Mouse (Mus musculus) hindbrain, embryonic 10.5 days (tissue): ENCODE measurements at regions not wholly inside any gene's neighbourhood (a gene's known extent, or its start where the extent isn't known, plus 50 kb on each side); places are given as distances from the start of the nearest gene placed in this dataset.

Source experiments
- DNase-seq: peaks from one replicate; pipeline ENCODE4 v3.0.0-alpha.2; 2017; ENCODE audit warnings: low spot score
- H3K27ac ChIP-seq: fragments of 300-500 bp; sonication (generic); 2 replicates; pipeline ENCODE4 v1.5.1; 2016; ENCODE audit warnings: mild to moderate bottlenecking, moderate library complexity
- H3K27me3 ChIP-seq: fragments of 300-500 bp; sonication (generic); 2 replicates; pipeline ENCODE4 v1.6.1; 2016; ENCODE audit warnings: mild to moderate bottlenecking; ENCODE audit not compliant: poor library complexity, insufficient read depth, severe bottlenecking
- H3K36me3 ChIP-seq: fragments of 300-500 bp; sonication (generic); 2 replicates; pipeline ENCODE4 v1.6.1; 2016; ENCODE audit warnings: mild to moderate bottlenecking, moderate library complexity
- H3K4me1 ChIP-seq: fragments of 300-500 bp; sonication (generic); replicated peaks from 2 replicates; pipeline ENCODE4 v1.6.1; 2016; ENCODE audit warnings: mild to moderate bottlenecking
- H3K4me3 ChIP-seq: fragments of 300-500 bp; sonication (generic); 2 replicates; pipeline ENCODE4 v1.5.1; 2016; ENCODE audit warnings: mild to moderate bottlenecking, moderate library complexity
- H3K9me3 ChIP-seq: fragments of 300-500 bp; sonication (generic); 2 replicates; pipeline ENCODE4 v1.6.1; 2016; ENCODE audit warnings: mild to moderate bottlenecking, moderate library complexity
- WGBS: fragments of 180-500 bp; shearing (Covaris S2); methylation state at CpG from one replicate; pipeline ENCODE4 v1.1.7; 2016; 5-methylcytosine and 5-hydroxymethylcytosine counted together

DNA sequence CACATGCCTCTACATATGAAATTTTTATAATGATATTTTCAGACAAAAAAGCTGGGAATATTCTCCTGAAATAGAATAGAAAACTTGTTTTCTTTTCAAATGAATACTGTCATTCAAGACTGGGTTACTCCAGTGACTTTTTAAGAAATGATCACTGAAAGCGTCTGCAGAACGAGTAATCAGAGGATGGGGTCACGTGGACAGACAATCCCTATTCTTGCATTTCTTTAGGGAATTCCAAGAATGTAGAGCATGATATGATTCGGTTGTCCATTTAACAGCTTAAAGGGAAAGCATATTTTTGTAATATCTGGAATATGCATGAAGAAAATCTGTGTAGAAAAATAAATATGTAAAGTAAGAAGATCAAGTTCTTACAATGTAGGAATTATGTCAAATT is 65.6 kb downstream of the 4933402N22Rik start:
- Histone ChIP-seq H3K36me3 (no peaks in the 10 kb centered on the region), H3K27ac (no peak overlapping the region), H3K9me3 (no peaks in the 10 kb centered on the region), H3K4me1 (no peaks in the 10 kb centered on the region), H3K27me3 (no peaks in the 10 kb centered on the region), H3K4me3 (no peak overlapping the region)
- no peak for DNase-seq
- WGBS = 61% methylated on average over 4 of the region's 4 CpGs

DNA sequence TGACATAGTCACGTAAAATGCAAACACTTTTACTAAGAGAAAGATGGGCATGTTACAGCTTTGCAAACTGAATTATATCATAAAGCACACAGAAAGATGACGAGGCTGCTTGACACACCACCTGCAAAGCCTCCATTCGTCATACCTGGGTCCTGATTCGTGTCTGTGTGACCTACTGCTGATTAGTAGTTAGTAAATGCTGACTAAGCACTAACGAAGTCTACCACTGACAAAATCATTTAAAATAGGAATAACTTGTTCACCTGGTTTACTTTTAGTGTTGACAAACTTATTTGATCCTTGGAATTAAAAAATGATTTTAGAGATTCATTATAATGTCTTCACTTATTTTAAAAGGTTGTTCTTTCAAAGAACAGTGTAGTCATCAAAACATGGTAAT is 71.3 kb downstream of the 4933402N22Rik start:
- WGBS = 92% methylated on average over 5 of the region's 5 CpGs

DNA sequence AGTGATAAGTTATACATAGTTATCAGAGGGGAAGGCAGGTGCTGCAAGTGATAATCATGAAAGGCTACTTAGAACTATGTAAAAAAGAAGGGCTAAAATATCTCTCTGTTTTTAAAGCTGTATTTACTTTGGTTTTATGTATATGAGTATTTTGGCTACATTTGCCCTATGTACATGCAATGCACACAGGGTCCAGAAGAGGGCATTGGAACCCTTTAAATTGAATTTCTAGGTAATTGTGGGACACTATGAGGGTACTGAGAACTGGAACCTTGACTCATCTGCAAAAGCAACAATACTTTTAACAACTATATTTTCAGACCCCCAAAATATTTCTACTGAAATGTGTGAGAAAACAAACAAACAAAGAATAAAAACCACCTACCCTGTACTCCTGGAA is 82.9 kb downstream of the 4933402N22Rik start:
- no peak for DNase-seq
- H3K4me3 ChIP-seq = no peak overlapping the region
- H3K36me3 ChIP-seq = no peaks in the 10 kb centered on the region
- H3K9me3 ChIP-seq = no peaks in the 10 kb centered on the region
- H3K27me3 ChIP-seq = no peaks in the 10 kb centered on the region
- H3K4me1 ChIP-seq = no peaks in the 10 kb centered on the region
- H3K27ac ChIP-seq = no peak overlapping the region

More for the DNA sequence above, 71.3 kb downstream of the 4933402N22Rik start:
- Histone ChIP-seq H3K4me3 (no peak overlapping the region), H3K9me3 (no peaks in the 10 kb centered on the region), H3K4me1 (no peaks in the 10 kb centered on the region), H3K27me3 (no peaks in the 10 kb centered on the region), H3K27ac (no peak overlapping the region), H3K36me3 (no peaks in the 10 kb centered on the region)
- no peak for DNase-seq

DNA sequence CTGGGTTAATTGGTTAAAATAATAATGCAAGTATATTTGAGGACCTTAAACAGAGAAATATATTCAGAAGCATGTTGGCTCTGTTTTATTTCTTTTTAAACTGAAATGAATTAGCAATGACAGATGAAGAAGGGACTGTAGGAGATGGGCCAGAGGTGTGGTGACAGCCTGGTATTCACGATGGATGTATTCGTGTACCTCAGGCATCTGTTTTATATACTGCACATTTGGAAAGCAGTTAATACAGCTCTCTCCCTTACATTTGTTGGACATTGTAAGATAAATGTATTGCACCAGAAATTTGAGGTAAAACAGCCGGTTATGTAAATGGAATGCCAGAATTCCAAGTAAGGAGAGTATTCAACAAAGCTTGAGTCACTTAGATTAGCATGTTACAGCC is 88.6 kb downstream of the 4933402N22Rik start:
- Histone ChIP-seq H3K27me3 (no peaks in the 10 kb centered on the region), H3K9me3 (no peaks in the 10 kb centered on the region), H3K36me3 (no peaks in the 10 kb centered on the region), H3K4me3 (no peak overlapping the region), H3K4me1 (no peaks in the 10 kb centered on the region), H3K27ac (no peak overlapping the region)
- no peak for DNase-seq
- WGBS = 85% methylated on average over 3 of the region's 3 CpGs

DNA sequence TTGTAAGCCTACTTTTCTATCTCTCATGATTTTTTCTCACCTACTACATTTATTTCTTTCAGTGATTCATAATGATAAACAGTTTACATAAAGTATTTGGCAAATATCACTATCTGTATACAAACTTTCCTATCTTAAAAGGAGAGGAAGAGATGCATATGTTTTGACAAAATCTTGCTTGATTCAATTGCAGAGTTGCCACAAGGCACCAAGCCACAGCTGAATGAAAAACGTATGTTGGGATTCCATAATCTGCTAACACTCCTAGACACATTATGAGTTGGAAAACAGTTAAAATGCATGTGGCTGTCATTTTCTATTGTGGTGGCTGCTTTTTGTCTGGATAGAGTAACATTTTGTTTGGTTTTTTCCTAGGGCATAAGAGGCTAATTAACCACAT is 98.5 kb downstream of the 4933402N22Rik start:
- Histone ChIP-seq H3K9me3 (no peaks in the 10 kb centered on the region), H3K4me3 (no peak overlapping the region), H3K36me3 (no peaks in the 10 kb centered on the region), H3K27ac (no peak overlapping the region), H3K4me1 (no peaks in the 10 kb centered on the region), H3K27me3 (no peaks in the 10 kb centered on the region)
- 85% methylated on average over 1 of the region's 1 CpGs for WGBS
- DNase-seq = no peak

DNA sequence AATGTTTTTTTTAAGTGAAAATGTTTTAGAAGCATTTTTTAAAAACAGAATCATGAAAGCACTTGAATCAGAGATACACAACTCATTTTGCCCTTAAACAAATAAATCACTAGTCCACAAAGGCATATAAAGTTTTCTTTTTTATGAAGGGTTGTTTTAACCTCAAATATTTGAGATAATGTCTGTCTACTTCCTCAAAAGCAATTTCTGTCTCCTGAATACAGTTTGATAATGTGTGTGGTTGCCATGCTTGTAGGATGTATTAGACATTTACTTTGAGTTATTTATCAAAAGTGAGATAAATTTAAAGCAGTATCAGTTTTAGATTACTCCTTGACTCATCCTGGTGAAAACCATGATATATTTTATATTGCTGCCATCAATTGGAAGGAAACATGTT is 102.6 kb downstream of the 4933402N22Rik start:
- Histone ChIP-seq H3K27me3 (no peaks in the 10 kb centered on the region), H3K36me3 (no peaks in the 10 kb centered on the region), H3K27ac (no peak overlapping the region), H3K4me1 (no peaks in the 10 kb centered on the region), H3K9me3 (no peaks in the 10 kb centered on the region), H3K4me3 (no peak overlapping the region)
- no peak for DNase-seq

DNA sequence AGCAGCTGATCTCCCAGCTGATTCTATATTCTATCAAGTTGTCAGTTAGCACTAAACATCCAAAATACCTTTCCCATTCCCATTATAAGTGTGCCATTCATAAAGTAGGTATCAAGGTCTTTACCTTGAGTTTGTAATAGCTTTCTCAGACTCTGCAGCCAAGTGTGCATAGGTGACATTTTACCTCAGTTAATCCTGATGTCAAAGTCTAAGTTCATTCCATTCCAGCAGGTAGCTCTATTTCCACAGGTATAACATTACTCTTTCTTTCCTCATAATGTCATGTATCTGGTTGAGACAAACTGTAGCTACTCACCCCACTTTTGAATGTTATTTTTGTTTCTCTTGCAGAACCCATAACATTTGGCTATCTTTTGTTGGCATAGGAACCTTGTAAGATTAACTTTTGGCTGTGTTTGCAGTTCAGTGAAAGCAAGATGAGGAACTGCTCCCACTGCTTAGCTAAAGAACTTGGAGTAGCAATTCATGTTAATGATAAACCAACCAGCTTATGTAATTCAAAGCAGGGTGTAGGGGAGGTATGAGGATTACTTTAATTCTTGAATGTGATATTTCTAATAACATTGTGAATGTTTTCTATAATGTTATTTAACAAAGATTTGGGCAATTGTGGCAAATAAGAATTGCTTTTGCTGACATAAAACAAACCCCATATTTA is 107.0 kb downstream of the 4933402N22Rik start:
- H3K4me3 ChIP-seq = no peak overlapping the region
- H3K9me3 ChIP-seq = no peaks in the 10 kb centered on the region
- H3K27me3 ChIP-seq = no peaks in the 10 kb centered on the region
- DNase-seq = no peak
- H3K27ac ChIP-seq = no peak overlapping the region
- H3K36me3 ChIP-seq = no peaks in the 10 kb centered on the region
- no peaks in the 10 kb centered on the region for H3K4me1 ChIP-seq

DNA sequence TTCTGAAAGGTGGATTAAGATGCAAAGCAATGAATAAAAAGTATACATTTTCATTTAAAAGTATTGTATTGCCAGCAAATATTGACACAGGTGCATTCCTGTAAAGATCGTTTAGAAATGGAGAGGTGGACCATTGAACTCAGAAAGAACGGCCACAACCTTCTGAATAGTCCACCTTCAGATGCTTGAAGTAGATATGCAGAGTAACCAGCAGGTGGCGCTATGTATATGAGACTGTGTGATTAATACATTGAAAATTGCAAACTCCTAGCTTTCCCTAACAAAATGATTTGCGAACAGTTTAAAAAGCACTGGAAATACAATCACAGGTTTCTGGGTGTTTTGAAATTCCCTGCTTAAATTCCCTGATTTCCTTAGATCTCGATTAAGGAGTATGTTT is 112.2 kb downstream of the 4933402N22Rik start:
- H3K9me3 ChIP-seq = no peaks in the 10 kb centered on the region
- WGBS = 23% methylated on average over 5 of the region's 5 CpGs
- no peaks in the 10 kb centered on the region for H3K4me1 ChIP-seq
- H3K36me3 ChIP-seq = no peaks in the 10 kb centered on the region
- DNase-seq = peak; percentile 26
- H3K4me3 ChIP-seq = no peak overlapping the region
- H3K27me3 ChIP-seq = no peaks in the 10 kb centered on the region
- H3K27ac ChIP-seq = no peak overlapping the region

DNA sequence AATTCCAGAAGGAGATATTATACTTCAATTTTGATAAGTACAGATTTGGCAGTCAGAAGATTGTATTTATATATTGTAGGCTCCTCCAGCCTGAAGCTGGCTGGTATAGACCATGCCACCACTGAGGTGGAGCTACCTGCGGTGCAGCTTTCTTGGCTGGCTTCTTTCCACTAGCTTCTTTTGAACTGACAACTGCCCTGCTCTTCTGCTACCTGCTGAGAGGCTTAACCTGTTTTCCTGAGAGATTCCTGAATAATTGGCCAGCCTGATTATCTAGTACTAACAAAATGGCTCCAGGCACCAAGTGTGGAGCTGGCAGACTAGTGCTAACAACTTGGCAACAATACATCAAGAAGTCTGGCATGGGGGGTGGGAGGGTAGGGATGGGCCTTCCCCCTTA is 132.0 kb downstream of the 4933402N22Rik start:
- WGBS = 95% methylated on average over 1 of the region's 1 CpGs
- H3K9me3 ChIP-seq = peaks cover 3% of the 10 kb centered on the region; the same call in 1 of the 2 replicates
- no peaks in the 10 kb centered on the region for H3K36me3 ChIP-seq
- no peak overlapping the region for H3K27ac ChIP-seq
- DNase-seq = no peak
- no peaks in the 10 kb centered on the region for H3K4me1 ChIP-seq
- H3K27me3 ChIP-seq = no peaks in the 10 kb centered on the region
- H3K4me3 ChIP-seq = no peak overlapping the region

DNA sequence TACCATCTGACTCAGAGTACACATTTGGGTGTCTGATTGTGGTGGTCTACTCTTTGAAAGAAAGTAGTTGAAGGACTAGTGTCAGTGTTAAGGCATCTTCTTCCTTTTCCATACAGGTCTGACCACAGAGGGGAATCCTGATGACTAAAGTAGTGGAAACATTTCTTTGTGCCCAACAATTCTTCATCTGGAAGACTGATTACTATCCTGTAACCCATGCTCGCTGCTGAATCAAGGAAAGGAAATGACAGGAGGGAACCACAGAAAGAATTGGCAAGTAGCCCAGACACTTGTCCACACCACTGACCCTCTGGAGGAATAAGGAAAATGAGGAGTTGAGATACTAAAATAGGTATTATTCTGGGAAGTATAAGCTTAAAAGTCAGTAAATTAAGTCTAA is 162.3 kb downstream of the 4933402N22Rik start:
- Histone ChIP-seq H3K4me1 (no peaks in the 10 kb centered on the region), H3K27me3 (no peaks in the 10 kb centered on the region), H3K9me3 (no peaks in the 10 kb centered on the region), H3K4me3 (no peak overlapping the region), H3K27ac (no peak overlapping the region), H3K36me3 (no peaks in the 10 kb centered on the region)
- WGBS = 78% methylated on average over 1 of the region's 1 CpGs
- DNase-seq = no peak

DNA sequence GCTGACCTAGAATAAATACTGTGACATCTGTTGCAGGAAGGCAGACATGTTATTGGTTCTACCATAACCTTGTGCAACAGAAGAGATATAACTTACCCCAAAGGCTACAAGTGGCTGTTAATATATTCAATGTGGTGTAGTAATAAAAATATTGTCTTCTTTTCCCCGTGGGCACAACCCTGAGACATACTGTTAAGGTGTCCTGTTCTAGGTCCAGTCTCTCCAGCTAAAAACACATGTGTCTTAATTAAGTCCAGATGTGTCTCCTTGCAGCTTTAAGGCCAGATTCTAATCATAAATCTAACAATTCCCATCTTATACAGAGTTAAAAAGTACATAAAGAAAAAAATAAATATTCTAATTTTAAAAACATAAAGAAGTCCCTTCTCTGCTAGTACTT is 175.8 kb downstream of the 4933402N22Rik start:
- WGBS = 57% methylated on average over 1 of the region's 1 CpGs
- no peak for DNase-seq
- Histone ChIP-seq H3K4me1 (no peaks in the 10 kb centered on the region), H3K36me3 (no peaks in the 10 kb centered on the region), H3K9me3 (no peaks in the 10 kb centered on the region), H3K27me3 (no peaks in the 10 kb centered on the region), H3K4me3 (no peak overlapping the region), H3K27ac (no peak overlapping the region)

DNA sequence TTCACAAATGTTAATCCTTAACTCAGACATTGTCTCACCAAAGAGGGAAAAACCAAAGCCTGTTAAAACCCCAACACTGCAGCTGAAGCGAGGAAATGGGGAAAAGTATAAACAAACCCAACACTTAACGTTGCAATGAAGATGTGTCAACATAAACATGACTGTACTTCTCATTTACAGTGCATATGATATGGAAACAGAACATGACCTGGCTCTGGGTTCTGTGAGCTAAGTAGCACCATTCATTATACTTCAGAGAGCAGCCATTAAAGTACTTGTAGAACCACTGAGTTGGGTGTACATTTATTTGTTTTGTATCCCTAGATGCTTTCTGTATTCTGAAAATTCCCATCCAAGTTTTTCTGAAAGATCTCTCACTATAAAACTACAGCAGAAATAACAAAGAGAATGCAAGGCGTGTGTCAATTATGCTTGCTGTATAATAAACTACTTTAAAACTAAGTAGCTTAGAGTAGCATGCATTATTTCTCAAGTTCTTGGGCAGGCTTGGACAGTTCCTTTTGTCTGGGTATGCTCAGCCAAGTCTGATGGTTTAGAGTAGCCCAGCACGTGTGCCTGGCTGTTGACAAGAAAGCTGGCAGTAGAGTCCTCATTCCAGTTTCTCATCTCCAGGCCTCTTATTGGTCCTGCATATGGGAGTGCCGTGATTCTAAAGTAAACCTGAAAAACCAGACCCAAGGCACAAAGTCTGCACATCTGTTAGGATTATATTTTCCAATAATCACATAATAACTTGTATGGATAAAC is 198.9 kb downstream of the 4933402N22Rik start:
- Histone ChIP-seq H3K27ac (no peak overlapping the region), H3K27me3 (no peaks in the 10 kb centered on the region), H3K4me1 (no peaks in the 10 kb centered on the region), H3K9me3 (no peaks in the 10 kb centered on the region), H3K4me3 (no peak overlapping the region), H3K36me3 (no peaks in the 10 kb centered on the region)
- WGBS = 78% methylated on average over 5 of the region's 5 CpGs
- DNase-seq = no peak

DNA sequence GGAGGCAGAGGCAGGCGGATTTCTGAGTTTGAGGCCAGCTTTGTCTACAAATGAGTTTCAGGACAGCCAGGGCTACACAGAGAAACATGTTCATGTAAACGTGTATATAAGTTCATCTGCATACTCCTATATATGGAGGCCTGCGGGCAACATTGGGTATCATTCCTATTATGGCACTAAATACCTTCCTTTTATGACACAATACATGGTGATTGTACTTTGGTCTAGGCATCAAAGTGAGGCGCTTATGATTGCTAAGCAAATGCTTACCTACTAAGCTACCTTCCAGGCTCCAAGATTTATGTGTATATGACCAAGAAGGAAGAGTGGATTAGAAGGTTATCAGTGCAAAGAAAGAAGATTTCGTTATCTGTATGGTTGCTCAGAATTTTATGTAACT is 207.1 kb downstream of the 4933402N22Rik start:
- H3K9me3 ChIP-seq = no peaks in the 10 kb centered on the region
- H3K27me3 ChIP-seq = no peaks in the 10 kb centered on the region
- no peak for DNase-seq
- H3K4me1 ChIP-seq = no peaks in the 10 kb centered on the region
- H3K36me3 ChIP-seq = no peaks in the 10 kb centered on the region
- WGBS = 90% methylated on average over 5 of the region's 5 CpGs
- no peak overlapping the region for H3K27ac ChIP-seq
- H3K4me3 ChIP-seq = no peak overlapping the region
